Mouse (Mus musculus) hindbrain, embryonic 14.5 days (tissue): ENCODE measurements around the gene Pcsk1. TPM values are rescaled to one million over a fixed set of nuclear protein-coding genes. Genes with fewer than 3 reads are reported as not detected.

Source experiments
- ATAC-seq: fragments of 200-750 bp; cut with Nextera tagmentation; 2 replicates; pipeline ENCODE4 v1.8.0; 2017; ENCODE audit warnings: moderate number of reproducible peaks, mild to moderate bottlenecking, moderate TSS enrichment, moderate library complexity; ENCODE audit not compliant: low FRiP score
- DNase-seq: peaks from one replicate; pipeline ENCODE4 v3.0.0-alpha.2; 2015; ENCODE audit warnings: low spot score
- H3K27ac ChIP-seq: fragments of 300-500 bp; sonication (generic); 2 replicates; pipeline ENCODE4 v1.5.1; 2014; ENCODE audit warnings: mild to moderate bottlenecking, moderate library complexity
- H3K27me3 ChIP-seq: fragments of 300-500 bp; sonication (generic); 2 replicates; pipeline ENCODE4 v1.6.1; 2014; ENCODE audit warnings: mild to moderate bottlenecking, low read length, mixed read lengths; ENCODE audit not compliant: control insufficient read depth, insufficient read depth
- H3K36me3 ChIP-seq: fragments of 300-500 bp; sonication (generic); replicated peaks from 2 replicates; pipeline ENCODE4 v1.6.1; 2014; ENCODE audit not compliant: control insufficient read depth, insufficient read depth
- H3K4me1 ChIP-seq: fragments of 300-500 bp; sonication (generic); replicated peaks from 2 replicates; pipeline ENCODE4 v1.6.1; 2014; ENCODE audit warnings: antibody characterized with exemption, low read length, mixed read lengths; ENCODE audit not compliant: control insufficient read depth, insufficient read depth
- H3K4me2 ChIP-seq: fragments of 300-500 bp; sonication (generic); replicated peaks from 2 replicates; pipeline ENCODE4 v1.6.1; 2014; ENCODE audit warnings: mild to moderate bottlenecking, moderate library complexity
- H3K4me3 ChIP-seq: fragments of 300-500 bp; sonication (generic); replicated peaks from 2 replicates; pipeline ENCODE4 v1.5.1; 2014; ENCODE audit warnings: mild to moderate bottlenecking, low read length
- H3K9ac ChIP-seq: fragments of 300-500 bp; sonication (generic); 2 replicates; pipeline ENCODE4 v1.6.1; 2014
- H3K9me3 ChIP-seq: fragments of 300-500 bp; sonication (generic); 2 replicates; pipeline ENCODE4 v1.6.1; 2016; ENCODE audit warnings: low read length; ENCODE audit not compliant: control insufficient read depth
- WGBS: fragments of 180-500 bp; shearing (Covaris S2); extraction: QIAGEN DNeasy Blood & Tissue Kit; methylation state at CpG from one replicate; pipeline ENCODE4 v1.1.7; 2014; 5-methylcytosine and 5-hydroxymethylcytosine counted together
- polyA plus RNA-seq: library from polyadenylated mRNA; unstranded; fragments of >200 nt; fragmentation: Nextera tagmentation; extraction: Ambion mirVana; gene quantifications from 2 replicates; pipeline ENCODE4 v1.2.1, GENCODE M21; 2014

Pcsk1 gene
- polyA plus RNA-seq: 3.0 and 4.4 TPM in 2 replicates

DNA sequence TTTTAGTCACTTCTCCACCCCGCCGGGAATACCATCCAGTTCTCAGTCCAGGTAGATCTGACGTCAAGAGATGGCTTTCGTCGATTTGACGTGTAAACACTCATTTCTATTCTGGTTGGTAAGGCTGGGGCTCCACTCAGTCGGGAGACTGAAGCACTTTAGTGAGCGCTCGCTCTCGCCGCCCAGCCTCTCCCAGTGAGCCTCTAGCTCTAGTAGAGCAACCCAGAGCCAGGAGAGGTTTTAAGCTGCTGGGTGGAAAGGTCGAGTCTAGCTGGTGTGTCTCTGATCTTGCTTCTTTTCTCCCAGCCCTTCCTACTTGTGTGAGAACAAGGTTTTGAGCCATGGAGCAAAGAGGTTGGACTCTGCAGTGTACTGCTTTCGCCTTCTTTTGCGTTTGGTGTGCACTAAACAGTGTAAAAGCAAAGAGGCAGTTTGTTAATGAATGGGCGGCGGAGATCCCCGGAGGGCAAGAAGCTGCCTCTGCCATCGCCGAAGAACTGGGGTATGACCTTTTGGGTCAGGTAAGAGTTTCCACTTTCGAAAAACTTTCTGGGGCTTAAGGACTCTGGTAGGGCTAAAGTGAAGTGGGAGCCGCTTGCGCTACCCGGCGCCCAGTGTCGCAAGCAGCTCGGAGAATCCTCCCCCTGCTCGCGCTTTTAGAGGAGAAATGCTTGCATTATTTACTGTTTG is at the start of gene Pcsk1:
Pcsk1 (plus strand) TSS at position 106 of the 690 bp plus-strand sequence.
- peak within 1 kb of the TSS; percentile 68 for H3K4me2 ChIP-seq
- peak within 1 kb of the TSS; percentile 57 for H3K9ac ChIP-seq
- DNase-seq (peak; percentile 60), ATAC-seq (peak; percentile 82)
- 0 out of 2 replicates have a peak, but pooled peaks cover 2% of the 10 kb centered on the region for H3K4me1 ChIP-seq
- no peaks in the 10 kb centered on the region for H3K9me3 ChIP-seq
- H3K36me3 ChIP-seq: no peaks in the 10 kb centered on the region
- H3K27me3 ChIP-seq: no peaks in the 10 kb centered on the region
- H3K27ac ChIP-seq: no peak within 1 kb of the TSS
- WGBS: under 1% methylated on average over 28 of the region's 28 CpGs
- H3K4me3 ChIP-seq: peak within 1 kb of the TSS; percentile 43

- ATAC-seq (no peak), DNase-seq (no peak)
- no peak overlapping the region for H3K4me3 ChIP-seq
- no peaks in the 10 kb centered on the region for H3K36me3 ChIP-seq
- H3K9me3 ChIP-seq: no peaks in the 10 kb centered on the region
- H3K27ac ChIP-seq: no peak overlapping the region
- no peak overlapping the region for H3K9ac ChIP-seq
- H3K4me2 ChIP-seq: no peak overlapping the region
- no peaks in the 10 kb centered on the region for H3K4me1 ChIP-seq
- no peaks in the 10 kb centered on the region for H3K27me3 ChIP-seq
Observed at GRCm38 (mm10) chr13:75058818-75059217, 30.8 kb upstream of the Pcsk1 start.

- 90% methylated on average over 3 of the region's 3 CpGs for WGBS
- no peaks in the 10 kb centered on the region for H3K4me1 ChIP-seq
- no peak for ATAC-seq
Observed at GRCm38 (mm10) chr13:75063947-75064346, 25.7 kb upstream of the Pcsk1 start.

GRCm38 (mm10) chr13:75088597-75088996 is 1.0 kb upstream of the Pcsk1 start:
- 26% methylated on average over 6 of the region's 6 CpGs for WGBS
- Histone ChIP-seq H3K27ac (no peak overlapping the region), H3K9me3 (no peaks in the 10 kb centered on the region), H3K4me1 (no peaks in the 10 kb centered on the region), H3K27me3 (no peaks in the 10 kb centered on the region), H3K36me3 (no peaks in the 10 kb centered on the region), H3K9ac (no peak overlapping the region), H3K4me3 (no peak overlapping the region), H3K4me2 (no peak overlapping the region)
- ATAC-seq (no peak), DNase-seq (peak; percentile 25)

More at GRCm38 (mm10) chr13:75063947-75064346, 25.7 kb upstream of the Pcsk1 start:
- DNase-seq: no peak
- no peak overlapping the region for H3K27ac ChIP-seq
- H3K9me3 ChIP-seq: no peaks in the 10 kb centered on the region
- no peak overlapping the region for H3K4me3 ChIP-seq
- H3K9ac ChIP-seq: no peak overlapping the region
- H3K4me2 ChIP-seq: no peak overlapping the region
- no peaks in the 10 kb centered on the region for H3K36me3 ChIP-seq
- no peaks in the 10 kb centered on the region for H3K27me3 ChIP-seq

DNA sequence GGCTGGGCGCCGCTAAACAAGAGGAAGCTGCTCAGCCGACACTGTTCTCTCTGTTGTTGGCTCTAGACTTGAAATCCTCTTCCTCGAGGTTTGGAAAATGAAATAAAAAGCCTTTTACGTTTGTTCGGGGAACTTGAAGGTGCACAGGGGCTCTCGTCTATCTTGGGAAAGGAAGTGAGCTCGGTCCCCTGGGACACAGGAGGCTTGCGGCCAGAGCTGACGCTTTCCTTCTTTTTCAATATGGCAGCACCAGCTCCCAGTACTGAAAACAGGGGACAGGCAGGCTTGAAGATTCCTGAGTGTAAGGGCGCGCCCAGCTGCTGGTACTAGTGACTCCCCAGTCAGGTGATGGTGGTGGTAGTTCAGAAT is 769 bp downstream of the Pcsk1 start:
- H3K4me3 ChIP-seq: peak overlapping the region; percentile 43
- peak overlapping the region; percentile 57 for H3K9ac ChIP-seq
- peak overlapping the region; percentile 68 for H3K4me2 ChIP-seq
- no peak overlapping the region for H3K27ac ChIP-seq
- 1% methylated on average over 12 of the region's 12 CpGs for WGBS
- ATAC-seq (peak; percentile 74), DNase-seq (peak; percentile 59)
- H3K27me3 ChIP-seq: no peaks in the 10 kb centered on the region
- no peaks in the 10 kb centered on the region for H3K36me3 ChIP-seq
- 0 out of 2 replicates have a peak, but pooled peaks cover 2% of the 10 kb centered on the region for H3K4me1 ChIP-seq
- no peaks in the 10 kb centered on the region for H3K9me3 ChIP-seq

DNA sequence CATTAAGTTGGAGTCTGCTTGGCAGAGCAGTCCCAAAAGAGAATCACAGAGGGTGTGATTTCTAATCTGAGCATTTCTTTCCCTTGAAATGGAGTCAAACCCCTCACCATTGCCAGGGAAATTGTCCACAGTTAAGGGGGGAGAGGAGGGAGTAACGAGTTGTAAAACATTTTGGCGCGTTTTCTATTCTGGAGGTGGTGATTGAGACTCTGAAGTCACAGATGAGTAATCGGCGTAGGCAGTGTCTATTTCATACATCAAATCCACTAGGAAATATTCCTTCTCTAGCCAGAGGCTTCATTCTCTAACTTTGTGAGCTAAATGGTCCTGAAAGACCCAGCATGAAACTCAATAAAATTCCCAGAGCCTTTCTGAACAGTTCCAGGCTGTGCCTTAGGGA is 1.4 kb downstream of the Pcsk1 start:
- Histone ChIP-seq H3K9ac (0 out of 2 replicates have a peak overlapping the region, but pooled peaks have one; percentile 57), H3K36me3 (no peaks in the 10 kb centered on the region), H3K9me3 (no peaks in the 10 kb centered on the region), H3K4me1 (0 out of 2 replicates have a peak, but pooled peaks cover 2% of the 10 kb centered on the region), H3K4me2 (peak overlapping the region; percentile 68), H3K27me3 (no peaks in the 10 kb centered on the region), H3K4me3 (peak overlapping the region; percentile 43), H3K27ac (no peak overlapping the region)
- no peak for ATAC-seq
- no peak for DNase-seq
- 67% methylated on average over 5 of the region's 5 CpGs for WGBS

DNA sequence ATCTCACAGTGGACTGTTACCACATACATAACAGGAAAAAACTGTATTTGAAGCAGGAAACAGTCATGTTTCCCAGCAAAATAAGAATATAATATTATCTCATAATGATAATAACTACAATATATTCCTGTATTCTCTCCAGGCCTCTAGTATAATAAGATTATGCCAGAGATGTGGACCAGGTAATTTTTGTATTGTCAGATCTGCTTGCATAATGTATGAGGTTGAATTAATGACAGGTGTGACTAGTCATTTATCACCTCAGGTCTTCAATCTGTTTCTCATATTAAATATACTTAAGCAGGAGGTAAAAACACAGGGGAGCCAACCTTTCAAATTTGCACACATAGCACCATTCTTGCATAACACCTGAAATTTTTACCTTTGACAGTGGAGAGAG is 5.9 kb downstream of the Pcsk1 start:
- Histone ChIP-seq H3K36me3 (no peaks in the 10 kb centered on the region), H3K4me2 (no peak overlapping the region), H3K27me3 (no peaks in the 10 kb centered on the region), H3K27ac (no peak overlapping the region), H3K4me1 (0 out of 2 replicates have a peak, but pooled peaks cover 2% of the 10 kb centered on the region), H3K9me3 (no peaks in the 10 kb centered on the region), H3K4me3 (no peak overlapping the region), H3K9ac (no peak overlapping the region)
- ATAC-seq: no peak
- no peak for DNase-seq

DNA sequence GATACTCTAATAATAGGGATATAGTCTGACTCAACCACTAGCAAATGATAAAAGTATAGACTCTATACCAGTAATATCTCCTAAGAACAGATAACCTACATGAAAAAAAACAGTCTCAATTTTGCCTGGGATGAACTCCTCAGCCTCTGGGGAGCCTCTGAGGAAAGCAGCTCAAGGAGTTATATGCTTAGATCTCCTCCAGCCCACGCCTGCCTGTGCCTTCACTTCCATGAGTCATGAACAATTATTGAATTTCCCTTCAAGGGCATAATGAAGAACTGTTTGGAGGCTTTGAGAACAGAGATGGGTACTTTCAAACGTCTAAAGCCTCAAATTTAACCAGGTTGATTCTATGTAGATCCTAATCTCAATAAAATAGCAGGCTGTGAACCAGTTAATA is 23.5 kb downstream of the Pcsk1 start:
- no peak for ATAC-seq
- no peaks in the 10 kb centered on the region for H3K36me3 ChIP-seq
- no peak overlapping the region for H3K4me2 ChIP-seq

GRCm38 (mm10) chr13:75114007-75114424 is 24.4 kb downstream of the Pcsk1 start:
- Histone ChIP-seq H3K4me1 (no peaks in the 10 kb centered on the region), H3K36me3 (no peaks in the 10 kb centered on the region), H3K27me3 (no peaks in the 10 kb centered on the region), H3K4me3 (no peak overlapping the region), H3K9me3 (no peaks in the 10 kb centered on the region), H3K4me2 (no peak overlapping the region), H3K27ac (no peak overlapping the region), H3K9ac (no peak overlapping the region)
- no peak for DNase-seq
- ATAC-seq: no peak
- 98% methylated on average over 2 of the region's 2 CpGs for WGBS

More for the DNA sequence above, 23.5 kb downstream of the Pcsk1 start:
- no peaks in the 10 kb centered on the region for H3K4me1 ChIP-seq
- DNase-seq: no peak
- no peaks in the 10 kb centered on the region for H3K9me3 ChIP-seq
- WGBS: 53% methylated on average over 2 of the region's 2 CpGs
- no peaks in the 10 kb centered on the region for H3K27me3 ChIP-seq
- no peak overlapping the region for H3K9ac ChIP-seq
- H3K27ac ChIP-seq: no peak overlapping the region
- H3K4me3 ChIP-seq: no peak overlapping the region
